Mouse (Mus musculus) ES-Bruce4 (cell line): ENCODE data around the gene Zfyve16.

Source experiments
- CTCF ChIP-seq: IDR thresholded peaks from one replicate; pipeline ENCODE4 v1.8.1; 2011; ENCODE audit warnings: low read depth, low read length
- EP300 ChIP-seq: IDR thresholded peaks from 2 replicates; pipeline ENCODE4 v1.6.1; 2011; ENCODE audit warnings: low read depth, low read length; ENCODE audit not compliant: insufficient read depth
- POLR2A ChIP-seq: IDR thresholded peaks from one replicate; pipeline ENCODE4 v1.8.1; 2011; ENCODE audit warnings: low read length; ENCODE audit not compliant: insufficient read depth

- no peak for TF ChIP-seq POLR2A
- no peak for TF ChIP-seq CTCF
- TF ChIP-seq EP300, result no peak
These were observed 569 bp upstream of the Zfyve16 start for GRCm38 (mm10) chr13:92531237-92531636.
